ENCODE assay signal across 30 mouse cellular contexts in genomic region chr9:15866280-15867072, GRCm38 (mm10). TPM values are rescaled to one million over a fixed set of nuclear protein-coding genes. Genes with fewer than 3 reads are reported as not detected.
DNase-seq lines count a peak whose midpoint lies in the region; ATAC-seq and TF ChIP-seq lines count a peak whose summit lies in the region.
"Had no signal": no experiment of that assay in that cellular context is flagged by ENCODE, and none has a peak within 500 bp of the region (broad histone marks: within the 10 kb centered on the region; RNA-seq: fewer than 3 reads in every experiment).

No protein-coding gene starts in this region.

- no peak overlapping the region for H3K27ac ChIP-seq in forebrain, postnatal 0 days (ENCODE audit: low read depth, low read length)
- no peak overlapping the region for H3K27ac ChIP-seq in forebrain, embryonic 12.5 days
- no peak overlapping the region for H3K27ac ChIP-seq in neural tube, embryonic 12.5 days
- H3K27ac ChIP-seq in hindbrain, postnatal 0 days, result no peak overlapping the region
- no peak overlapping the region for H3K27ac ChIP-seq in neural tube, embryonic 15.5 days (replicated peaks)
- H3K27ac ChIP-seq in intestine, embryonic 15.5 days, result no peak overlapping the region
- H3K27ac ChIP-seq: heart, embryonic 15.5 days; liver, embryonic 12.5 days; midbrain, embryonic 15.5 days had no signal

- no peaks in the 10 kb centered on the region for H3K4me1 ChIP-seq in forebrain, postnatal 0 days (ENCODE audit: insufficient read depth)
- H3K4me1 ChIP-seq in forebrain, embryonic 12.5 days, result no peaks in the 10 kb centered on the region
- H3K4me1 ChIP-seq in neural tube, embryonic 12.5 days, result no peaks in the 10 kb centered on the region
- no peaks in the 10 kb centered on the region for H3K4me1 ChIP-seq in hindbrain, postnatal 0 days (ENCODE audit: insufficient read depth, low read length)
- H3K4me1 ChIP-seq in neural tube, embryonic 15.5 days, result peaks cover 13% of the 10 kb centered on the region
- H3K4me1 ChIP-seq in intestine, embryonic 15.5 days (replicated peaks), result no peaks in the 10 kb centered on the region
- H3K4me1 ChIP-seq: liver, embryonic 12.5 days; midbrain, embryonic 15.5 days had no signal

- no peaks in the 10 kb centered on the region for H3K9me3 ChIP-seq in forebrain, postnatal 0 days (ENCODE audit: low read length)
- H3K9me3 ChIP-seq in forebrain, embryonic 12.5 days, result no peaks in the 10 kb centered on the region
- no peaks in the 10 kb centered on the region for H3K9me3 ChIP-seq in neural tube, embryonic 12.5 days
- no peaks in the 10 kb centered on the region for H3K9me3 ChIP-seq in hindbrain, postnatal 0 days (ENCODE audit: low read length)
- H3K9me3 ChIP-seq in neural tube, embryonic 15.5 days (replicated peaks), result no peaks in the 10 kb centered on the region
- H3K9me3 ChIP-seq in intestine, embryonic 15.5 days, result no peaks in the 10 kb centered on the region
- H3K9me3 ChIP-seq: heart, embryonic 15.5 days; liver, embryonic 12.5 days; midbrain, embryonic 15.5 days had no signal

- no peaks in the 10 kb centered on the region for H3K27me3 ChIP-seq in forebrain, postnatal 0 days (ENCODE audit: insufficient read depth, low read length)
- no peaks in the 10 kb centered on the region for H3K27me3 ChIP-seq in forebrain, embryonic 12.5 days
- no peaks in the 10 kb centered on the region for H3K27me3 ChIP-seq in neural tube, embryonic 12.5 days (replicated peaks)
- H3K27me3 ChIP-seq in hindbrain, postnatal 0 days (ENCODE audit: insufficient read depth, low read length), result no peaks in the 10 kb centered on the region
- H3K27me3 ChIP-seq in neural tube, embryonic 15.5 days (replicated peaks), result no peaks in the 10 kb centered on the region; the same call in 1 of the 2 replicates
- H3K27me3 ChIP-seq in intestine, embryonic 15.5 days (replicated peaks), result no peaks in the 10 kb centered on the region
- H3K27me3 ChIP-seq: heart, embryonic 15.5 days; liver, embryonic 12.5 days; midbrain, embryonic 15.5 days had no signal

- no peak overlapping the region for H3K4me3 ChIP-seq in forebrain, postnatal 0 days (ENCODE audit: low read depth, low read length)
- H3K4me3 ChIP-seq in forebrain, embryonic 12.5 days (replicated peaks), result no peak overlapping the region
- H3K4me3 ChIP-seq in neural tube, embryonic 12.5 days, result no peak overlapping the region
- H3K4me3 ChIP-seq in hindbrain, postnatal 0 days (ENCODE audit: low read length), result no peak overlapping the region
- no peak overlapping the region for H3K4me3 ChIP-seq in neural tube, embryonic 15.5 days (replicated peaks)
- H3K4me3 ChIP-seq in intestine, embryonic 15.5 days (replicated peaks), result no peak overlapping the region
- H3K4me3 ChIP-seq: heart, embryonic 15.5 days; liver, embryonic 12.5 days; midbrain, embryonic 15.5 days had no signal

- 56% methylated on average over 10 of the region's 10 CpGs for WGBS in forebrain, postnatal 0 days
- 70% methylated on average over 10 of the region's 10 CpGs for WGBS in forebrain, embryonic 12.5 days
- WGBS in neural tube, embryonic 12.5 days, result 63% methylated on average over 10 of the region's 10 CpGs
- 59% methylated on average over 10 of the region's 10 CpGs for WGBS in hindbrain, postnatal 0 days
- 44% methylated on average over 10 of the region's 10 CpGs for WGBS in neural tube, embryonic 15.5 days
- 69% methylated on average over 10 of the region's 10 CpGs for WGBS in intestine, embryonic 15.5 days

- H3K9ac ChIP-seq in forebrain, postnatal 0 days, result no peak overlapping the region
- H3K9ac ChIP-seq in forebrain, embryonic 12.5 days, result no peak overlapping the region
- H3K9ac ChIP-seq in neural tube, embryonic 12.5 days, result no peak overlapping the region
- H3K9ac ChIP-seq in hindbrain, postnatal 0 days (replicated peaks; ENCODE audit: low read length), result no peak overlapping the region
- no peak overlapping the region for H3K9ac ChIP-seq in neural tube, embryonic 15.5 days (replicated peaks)
- H3K9ac ChIP-seq in intestine, embryonic 15.5 days, result no peak overlapping the region
- H3K9ac ChIP-seq: heart, embryonic 15.5 days; liver, embryonic 12.5 days; lung, embryonic 14.5 days; midbrain, embryonic 15.5 days had no signal

- no peaks in the 10 kb centered on the region for H3K36me3 ChIP-seq in forebrain, postnatal 0 days (ENCODE audit: insufficient read depth)
- H3K36me3 ChIP-seq in forebrain, embryonic 12.5 days (replicated peaks), result no peaks in the 10 kb centered on the region
- no peaks in the 10 kb centered on the region for H3K36me3 ChIP-seq in neural tube, embryonic 12.5 days
- H3K36me3 ChIP-seq in hindbrain, postnatal 0 days (ENCODE audit: insufficient read depth, low read length), result no peaks in the 10 kb centered on the region
- H3K36me3 ChIP-seq in neural tube, embryonic 15.5 days, result no peaks in the 10 kb centered on the region
- no peaks in the 10 kb centered on the region for H3K36me3 ChIP-seq in intestine, embryonic 15.5 days
- H3K36me3 ChIP-seq: heart, embryonic 15.5 days; liver, embryonic 12.5 days; midbrain, embryonic 15.5 days had no signal

- no peak for TF ChIP-seq CTCF in forebrain, postnatal 0 days (IDR thresholded peaks at IDR 0.05; ENCODE audit: low read depth)
- no peak for TF ChIP-seq CTCF in hindbrain, postnatal 0 days (IDR thresholded peaks at IDR 0.05; ENCODE audit: low read depth)

- H3K4me2 ChIP-seq in forebrain, postnatal 0 days (ENCODE audit: low read depth), result no peak overlapping the region
- H3K4me2 ChIP-seq in forebrain, embryonic 12.5 days, result no peak overlapping the region
- H3K4me2 ChIP-seq in neural tube, embryonic 12.5 days (replicated peaks), result no peak overlapping the region
- no peak overlapping the region for H3K4me2 ChIP-seq in hindbrain, postnatal 0 days (ENCODE audit: low read depth, low read length)
- no peak overlapping the region for H3K4me2 ChIP-seq in neural tube, embryonic 15.5 days
- H3K4me2 ChIP-seq in intestine, embryonic 15.5 days (replicated peaks), result no peak overlapping the region
- H3K4me2 ChIP-seq: heart, embryonic 15.5 days; liver, embryonic 12.5 days; lung, embryonic 14.5 days; midbrain, embryonic 15.5 days had no signal

- DNase-seq in forebrain, postnatal 0 days, result no peak
- DNase-seq in neural tube, embryonic 10.5 days (ENCODE audit: extremely low spot score, low spot score), result no peak
- DNase-seq in hindbrain, postnatal 0 days (ENCODE audit: low spot score), result peak; percentile 78
- DNase-seq in kidney, adult 8-10 months, result no peak
- DNase-seq: cerebellum, adult 9-11 months; gastrocnemius, postnatal 10 days; heart, postnatal 4 days; kidney, adult 11 months; kidney, postnatal 10 days; lung, embryonic 14.5 days; lung, postnatal 36 days; right cerebral cortex, postnatal 14 days; thymus, adult 18-20 months; thymus, postnatal 4 days had no signal

- peak; percentile 40 for ATAC-seq in forebrain, postnatal 0 days
- ATAC-seq in forebrain, embryonic 12.5 days (ENCODE audit: low FRiP score), result no peak
- ATAC-seq in neural tube, embryonic 12.5 days (ENCODE audit: low FRiP score, low read depth), result peak; percentile 45; the same call in 1 of the 2 replicates
- ATAC-seq in hindbrain, postnatal 0 days, result peak; percentile 70
- peak; percentile 91 for ATAC-seq in neural tube, embryonic 15.5 days (ENCODE audit: low FRiP score)
- ATAC-seq in intestine, embryonic 15.5 days, result no peak
- ATAC-seq: liver, embryonic 12.5 days; midbrain, embryonic 15.5 days had no signal

RNA-seq across cellular contexts. Expression of gene Mtnr1b, which starts 7.9 kb away (rescaled TPM):
- total RNA-seq in forebrain, postnatal 0 days (2014; rRNA removed), result not detected in 2 replicates
- not detected in 2 replicates for polyA plus RNA-seq in forebrain, postnatal 0 days (2015; fragmentation: Nextera tagmentation; extraction: Ambion mirVana)
- not detected in 2 replicates for polyA plus RNA-seq in forebrain, embryonic 12.5 days (2016; fragmentation: Nextera tagmentation; extraction: Ambion mirVana)
- not detected in 2 replicates for polyA plus RNA-seq in neural tube, embryonic 12.5 days (2016; fragmentation: Nextera tagmentation; extraction: Ambion mirVana)
- total RNA-seq in hindbrain, postnatal 0 days (2014; rRNA removed), result not detected in 2 replicates
- polyA plus RNA-seq in hindbrain, postnatal 0 days (2015; fragmentation: Nextera tagmentation; extraction: Ambion mirVana), result not detected in 2 replicates
- not detected in 2 replicates for polyA plus RNA-seq in neural tube, embryonic 15.5 days (2015; fragmentation: Nextera tagmentation; extraction: Ambion mirVana)
- polyA plus RNA-seq in intestine, embryonic 15.5 days (2015; fragmentation: Nextera tagmentation; extraction: Ambion mirVana), result not detected in 2 replicates
- total RNA-seq: adrenal gland, adult 18-20 months; gastrocnemius, postnatal 10 days; heart, adult 8-10 months; heart, postnatal 4 days; layer of hippocampus, adult 18-20 months; layer of hippocampus, postnatal 25 days; left cerebral cortex, postnatal 14 days; megakaryocyte-erythroid progenitor cell, adult 5-6 weeks had no signal
- polyA plus RNA-seq: heart, embryonic 15.5 days; liver, embryonic 12.5 days; lung, embryonic 14.5 days; midbrain, embryonic 15.5 days; neural tube, embryonic 11.5 days; spleen, adult 2 months; stomach, embryonic 14.5 days had no signal

Comparison
In these comparisons a context has a peak if more than half of its experiments do, and no peak if none do; other contexts are left out.
1. ATAC-seq: peak in forebrain, postnatal 0 days (single experiment), neural tube, embryonic 12.5 days (single experiment), hindbrain, postnatal 0 days (single experiment) and neural tube, embryonic 15.5 days (single experiment); none in forebrain, embryonic 12.5 days (single experiment) and intestine, embryonic 15.5 days (single experiment).